Mouse (Mus musculus) T-helper 2 cell (primary cell): Measurements from ENCODE around the gene Sox21.

ENCODE experiments used
- in situ Hi-C: fragments of 300-600 bp; cut with MboI, MseI; formaldehyde crosslinking; loops from one replicate; pipeline ENCODE4 v1.15.1; 2025; ENCODE audit warnings: high pct_unique_total_duplicates

Gene Sox21

GRCm38 (mm10) chr14:118225061-118225743, 11.6 kb downstream of the Sox21 start:
- in situ Hi-C loops: no loop called here

- in situ Hi-C loops: loop anchor here (25.0 kb wide), 1 partner anchor 541 kb away; no protein-coding TSS in a partner anchor
Observed at GRCm38 (mm10) chr14:118220885-118221284, 15.9 kb downstream of the Sox21 start.

- in situ Hi-C loops: loop anchor here (10.0 to 25.0 kb wide), 2 partner anchors 378 to 545 kb away; no protein-coding TSS in a partner anchor
Observed at GRCm38 (mm10) chr14:118216826-118217225, 20.0 kb downstream of the Sox21 start.

- in situ Hi-C loops: loop anchor here (10.0 to 25.0 kb wide), 2 partner anchors 383 to 550 kb away; no protein-coding TSS in a partner anchor
Observed at GRCm38 (mm10) chr14:118212188-118212804, 24.5 kb downstream of the Sox21 start.

GRCm38 (mm10) chr14:118209642-118210041, 27.2 kb downstream of the Sox21 start:
- in situ Hi-C loops: loop anchor here (10.0 to 25.0 kb wide), 2 partner anchors 385 to 553 kb away; no protein-coding TSS in a partner anchor

GRCm38 (mm10) chr14:118207347-118207746, 29.5 kb downstream of the Sox21 start:
- in situ Hi-C loops: loop anchor here (25.0 kb wide), 1 partner anchor 555 kb away; no protein-coding TSS in a partner anchor

GRCm38 (mm10) chr14:118203031-118203430, 33.8 kb downstream of the Sox21 start:
- in situ Hi-C loops: loop anchor here (25.0 kb wide), 1 partner anchor 559 kb away; no protein-coding TSS in a partner anchor

GRCm38 (mm10) chr14:118202006-118202405, 34.8 kb downstream of the Sox21 start:
- in situ Hi-C loops: loop anchor here (25.0 kb wide), 1 partner anchor 560 kb away; no protein-coding TSS in a partner anchor

GRCm38 (mm10) chr14:118200731-118201130, 36.1 kb downstream of the Sox21 start:
- in situ Hi-C loops: loop anchor here (25.0 kb wide), 1 partner anchor 562 kb away; no protein-coding TSS in a partner anchor

GRCm38 (mm10) chr14:118197063-118197462, 39.8 kb downstream of the Sox21 start:
- in situ Hi-C loops: no loop called here

GRCm38 (mm10) chr14:118194219-118194914, 42.5 kb downstream of the Sox21 start:
- in situ Hi-C loops: no loop called here

- in situ Hi-C loops: no loop called here
Observed at GRCm38 (mm10) chr14:118193663-118194062, 43.2 kb downstream of the Sox21 start.

- in situ Hi-C loops: no loop called here
Observed at GRCm38 (mm10) chr14:118193001-118193628, 43.7 kb downstream of the Sox21 start.

GRCm38 (mm10) chr14:118191442-118191841, 45.4 kb downstream of the Sox21 start:
- in situ Hi-C loops: no loop called here
